Mouse (Mus musculus): ENCODE results near the gene Ric1.

Gene Ric1

DNA sequence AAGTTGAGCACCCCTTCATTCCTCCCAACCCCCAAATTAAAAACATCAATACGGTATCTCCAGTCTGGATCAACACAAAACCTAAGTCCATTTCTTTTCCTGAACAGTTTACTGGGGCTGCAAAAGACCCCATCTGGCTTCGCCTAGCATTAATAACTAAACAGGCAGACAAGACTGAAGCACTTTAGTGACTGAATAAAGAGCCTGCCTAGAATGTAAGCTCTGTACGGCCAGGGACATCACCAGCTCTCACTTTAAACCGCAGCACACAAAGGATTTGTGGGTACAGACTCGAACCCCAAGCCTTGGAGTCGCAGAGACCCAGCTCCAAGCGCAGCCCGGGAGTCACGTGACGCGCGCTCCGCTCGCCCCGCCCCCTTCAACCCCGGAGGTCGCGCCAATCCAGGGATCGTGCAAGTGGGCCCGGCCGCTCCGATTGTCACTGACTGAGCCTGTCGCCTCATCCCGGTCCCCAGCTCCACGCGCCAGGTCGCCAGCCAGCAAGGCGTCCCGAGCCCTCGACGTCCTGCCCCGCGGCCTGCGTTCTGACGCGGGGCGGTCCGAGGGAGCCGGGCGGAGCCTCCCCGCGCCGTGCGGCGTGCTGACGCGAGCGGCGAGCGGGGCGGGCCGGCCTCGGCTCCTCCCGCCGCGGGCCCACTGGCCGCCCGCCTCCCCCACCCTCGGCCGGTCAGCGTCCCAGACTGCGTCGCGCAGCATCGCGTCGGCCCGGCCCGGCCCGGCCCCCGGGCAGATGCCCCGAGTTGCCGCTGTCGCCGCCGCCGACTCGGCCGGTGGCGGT is at the start of gene Ric1:
Gene Ric1 (plus strand): TSS at position 646 of the 799 bp plus-strand sequence.
- peak; percentile 90 for DNase-seq (ENCODE audit: low spot score)

DNA sequence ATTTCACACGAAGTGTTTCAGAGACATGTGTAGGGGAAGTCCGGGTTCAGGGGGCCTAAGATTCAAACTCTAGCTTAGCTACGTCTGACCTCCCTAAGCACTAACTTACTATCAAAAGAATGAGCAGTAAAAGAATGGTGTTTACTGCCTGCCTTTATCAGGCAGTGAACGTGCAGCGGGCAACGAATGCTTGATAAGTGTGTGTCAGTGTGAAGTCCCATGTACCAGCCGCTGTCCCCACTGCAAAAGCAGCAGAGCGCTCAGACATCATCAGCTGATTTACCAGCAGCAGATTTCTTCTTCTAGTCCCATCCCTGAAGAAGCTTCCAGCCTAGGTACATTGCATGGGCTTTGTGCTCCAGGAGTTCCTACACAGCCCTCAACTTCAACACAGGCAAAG is 49.7 kb upstream of the Ric1 start:
- no peak for DNase-seq (ENCODE audit: low spot score)

DNA sequence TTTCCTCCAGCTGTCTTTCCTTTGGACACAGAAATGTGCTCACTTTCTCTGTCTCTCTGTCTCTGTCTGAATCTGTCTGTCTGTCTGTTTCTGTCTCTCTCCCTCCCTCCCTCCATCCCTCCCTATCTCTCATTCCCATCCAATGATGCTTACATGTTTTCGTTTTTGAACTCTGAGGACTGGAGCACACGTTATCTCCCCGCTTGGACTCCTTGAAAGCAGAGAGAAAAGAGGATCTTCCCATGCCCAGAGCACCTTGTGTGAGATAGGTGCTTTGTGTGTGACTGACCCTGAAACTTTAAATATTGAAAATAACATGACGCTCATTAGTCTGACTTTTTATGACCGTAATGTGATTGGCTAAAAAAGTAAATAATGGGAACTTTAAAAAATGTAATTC is 49.1 kb upstream of the Ric1 start:
- no peak for DNase-seq (ENCODE audit: low spot score)

DNA sequence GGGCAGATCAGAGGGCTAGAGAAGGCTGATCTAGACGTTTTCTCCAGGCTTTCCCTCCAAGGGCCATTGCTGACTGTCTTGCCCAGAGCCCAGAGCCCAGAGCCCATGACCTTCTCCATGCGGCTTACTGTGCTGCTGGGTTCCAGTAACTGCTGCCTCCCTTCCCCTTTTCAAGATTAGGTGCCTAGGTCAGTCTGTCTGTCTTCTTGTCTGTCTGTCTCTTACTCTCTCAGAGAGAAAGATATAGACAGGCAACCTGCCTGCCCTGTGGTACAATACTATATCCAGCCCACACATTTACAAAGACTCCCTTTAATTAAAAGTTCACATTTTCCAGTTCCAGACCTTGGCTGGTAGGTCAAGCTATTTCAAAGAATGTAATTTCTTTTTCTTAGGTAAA is 47.3 kb upstream of the Ric1 start:
- DNase-seq (ENCODE audit: low spot score), result no peak

DNA sequence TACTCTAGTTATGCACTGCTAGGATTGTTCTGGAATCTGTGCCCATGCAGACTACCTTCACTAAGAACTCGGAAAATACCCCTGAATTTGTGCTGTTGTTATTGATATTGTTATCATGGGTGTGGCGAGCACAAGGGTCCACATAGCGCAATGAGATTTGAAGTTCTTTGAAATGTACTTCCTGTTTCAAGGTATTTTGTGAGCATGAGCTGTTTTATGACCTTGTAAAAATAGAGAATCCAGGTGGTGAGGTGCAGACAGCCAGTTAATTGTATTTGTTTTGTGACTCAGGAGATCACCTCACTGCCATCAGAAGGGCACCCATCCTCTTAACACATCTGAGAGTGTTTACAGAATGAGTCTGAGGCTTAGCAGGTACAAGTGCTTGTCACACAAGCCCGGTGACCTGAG is 46.9 kb upstream of the Ric1 start:
- no peak for DNase-seq (ENCODE audit: low spot score)

DNA sequence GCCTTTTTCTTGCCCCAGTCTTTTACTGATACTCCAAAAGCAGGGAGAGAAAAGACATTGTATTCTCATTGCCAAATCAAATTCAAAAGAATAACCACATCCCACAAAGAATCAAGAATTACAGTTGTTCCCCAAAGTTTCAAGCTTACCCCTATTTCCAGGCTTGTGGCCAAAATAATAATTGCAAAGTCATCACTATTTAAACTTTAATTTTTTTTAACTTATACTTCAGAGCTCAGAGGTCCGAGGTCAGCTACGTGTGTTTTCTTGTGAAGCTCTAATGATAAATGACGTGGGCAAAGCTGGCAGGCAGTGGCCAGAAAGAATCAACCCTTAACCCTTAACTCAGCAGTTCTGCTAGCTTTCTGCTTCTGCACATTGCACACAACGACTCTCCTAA is 43.5 kb upstream of the Ric1 start:
- no peak for DNase-seq (ENCODE audit: low spot score)

DNA sequence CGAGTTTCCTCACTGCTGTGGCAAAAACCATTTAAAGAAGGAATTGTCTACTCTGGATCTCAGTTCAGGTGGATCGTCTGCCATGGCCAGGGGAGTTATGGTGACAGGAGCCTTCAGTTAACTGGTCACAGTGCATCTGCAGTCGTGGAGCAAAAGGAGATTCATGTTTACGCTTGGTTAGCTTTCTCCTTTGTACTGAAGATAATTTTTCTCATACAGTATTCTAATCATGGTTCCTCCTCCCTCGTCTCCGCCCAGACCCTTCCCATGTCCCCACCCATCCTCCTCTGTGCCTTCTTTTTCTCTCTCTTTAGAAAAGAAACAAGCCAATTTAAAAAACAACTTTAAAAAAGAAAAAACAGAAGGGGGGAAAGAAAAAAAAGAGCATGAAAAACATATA is 40.5 kb upstream of the Ric1 start:
- DNase-seq (ENCODE audit: low spot score), result no peak

DNA sequence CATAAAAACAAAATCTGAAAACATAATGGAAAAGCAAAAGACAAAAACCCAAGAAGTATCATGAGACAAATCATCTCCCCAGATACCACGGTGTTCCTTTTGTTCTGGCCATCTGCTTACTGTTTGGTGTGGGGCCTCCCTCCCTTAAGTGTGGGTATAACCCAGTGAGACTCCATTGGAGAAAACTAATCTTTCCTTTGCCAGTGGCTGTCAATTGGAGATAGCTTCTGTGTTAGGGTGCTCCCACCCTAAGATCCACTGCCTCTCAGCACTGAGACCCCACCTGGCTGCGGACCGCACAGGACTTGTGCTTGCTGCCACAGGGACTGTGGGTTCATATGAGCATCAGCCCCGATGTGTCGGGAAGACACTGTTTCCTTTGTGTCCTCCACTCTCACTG is 39.9 kb upstream of the Ric1 start:
- DNase-seq (ENCODE audit: low spot score), result no peak

DNA sequence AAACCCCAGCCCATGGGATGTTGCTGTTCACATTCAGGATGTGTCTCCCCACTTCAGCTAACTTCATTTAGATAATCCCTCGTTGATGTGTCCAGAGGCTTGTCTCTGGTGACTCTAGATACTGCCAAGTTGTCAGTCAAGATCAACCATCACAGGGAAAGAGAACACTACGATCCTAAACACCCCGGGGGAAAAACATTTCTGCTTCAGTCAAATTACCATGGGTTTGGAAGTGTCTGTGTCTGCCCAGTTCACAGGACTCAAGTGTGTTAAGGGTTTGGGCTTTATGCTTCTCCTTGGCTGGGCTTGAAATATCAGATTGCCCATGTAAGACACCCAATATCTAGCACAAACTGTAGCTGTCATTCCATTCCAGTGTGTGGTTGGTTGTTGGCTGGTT is 39.4 kb upstream of the Ric1 start:
- no peak for DNase-seq (ENCODE audit: low spot score)

DNA sequence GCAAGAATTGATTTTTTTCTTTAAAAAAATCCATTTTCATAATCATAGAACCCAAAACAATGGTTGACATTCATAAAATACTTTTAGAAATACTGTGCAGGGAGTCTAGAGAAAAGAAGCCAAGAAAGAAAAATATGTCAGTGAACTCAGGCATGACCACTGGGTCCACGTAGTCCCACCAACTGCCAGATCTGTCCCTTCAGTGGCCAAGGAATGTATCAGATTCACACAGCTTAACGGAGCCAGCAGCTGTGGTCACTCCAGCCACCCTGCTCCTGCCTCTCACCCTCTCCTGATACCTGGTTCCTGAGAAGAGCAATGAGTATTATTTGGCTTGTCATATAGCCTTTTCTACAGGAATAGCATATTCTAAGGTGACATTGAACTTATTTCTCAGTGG is 38.7 kb upstream of the Ric1 start:
- no peak for DNase-seq (ENCODE audit: low spot score)

DNA sequence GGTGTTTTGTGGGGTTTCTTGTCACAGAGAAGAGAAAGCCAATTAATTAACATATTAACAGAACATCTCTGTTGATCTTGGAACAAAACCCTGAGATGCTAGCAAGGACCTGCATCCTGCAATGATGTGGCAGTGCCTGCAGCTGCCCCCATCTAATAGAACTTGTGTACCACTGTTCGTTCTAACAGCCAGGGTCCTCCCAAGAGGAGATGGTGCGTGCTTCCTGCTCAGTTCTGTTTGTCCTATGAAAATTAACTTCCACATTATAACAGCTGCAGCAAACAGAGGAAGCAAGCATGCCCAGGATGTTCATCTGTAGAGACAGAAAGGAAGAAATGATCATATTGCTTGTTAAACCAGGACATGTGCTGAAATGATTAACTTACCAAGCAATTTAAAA is 37.5 kb upstream of the Ric1 start:
- DNase-seq (ENCODE audit: low spot score), result no peak

DNA sequence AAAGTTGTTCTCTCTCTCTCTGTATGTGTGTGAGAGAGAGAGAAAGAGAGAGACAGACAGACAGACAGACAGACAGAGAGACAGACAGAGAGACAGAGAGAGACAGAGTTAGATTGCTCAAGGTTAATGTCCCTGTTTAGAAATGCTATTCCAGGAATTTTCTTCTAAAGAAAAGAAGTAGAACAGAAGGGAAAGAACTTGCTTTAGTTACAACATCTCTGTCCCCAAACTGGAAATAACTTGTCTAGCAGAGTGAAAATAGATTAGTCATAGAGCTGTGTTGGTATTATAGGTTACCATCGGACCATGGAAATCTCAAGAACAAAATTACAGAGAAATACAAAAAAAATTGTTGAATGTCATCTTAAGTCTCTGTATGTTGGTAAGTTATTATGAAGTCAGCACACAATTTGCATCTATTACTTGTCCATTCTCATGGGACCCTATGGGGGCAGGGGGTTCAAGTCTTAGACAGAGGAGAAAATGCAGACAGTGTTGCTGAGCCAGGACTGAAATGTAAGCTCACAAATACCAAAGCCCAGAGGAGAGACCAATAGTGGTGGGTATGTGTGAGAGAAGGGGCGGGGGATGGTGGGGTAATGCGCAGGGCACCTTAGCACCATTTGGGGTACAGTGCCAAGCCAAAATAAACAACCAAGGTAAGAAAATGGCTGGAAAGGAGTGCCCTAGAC is 36.7 kb upstream of the Ric1 start:
- DNase-seq (ENCODE audit: low spot score), result no peak

DNA sequence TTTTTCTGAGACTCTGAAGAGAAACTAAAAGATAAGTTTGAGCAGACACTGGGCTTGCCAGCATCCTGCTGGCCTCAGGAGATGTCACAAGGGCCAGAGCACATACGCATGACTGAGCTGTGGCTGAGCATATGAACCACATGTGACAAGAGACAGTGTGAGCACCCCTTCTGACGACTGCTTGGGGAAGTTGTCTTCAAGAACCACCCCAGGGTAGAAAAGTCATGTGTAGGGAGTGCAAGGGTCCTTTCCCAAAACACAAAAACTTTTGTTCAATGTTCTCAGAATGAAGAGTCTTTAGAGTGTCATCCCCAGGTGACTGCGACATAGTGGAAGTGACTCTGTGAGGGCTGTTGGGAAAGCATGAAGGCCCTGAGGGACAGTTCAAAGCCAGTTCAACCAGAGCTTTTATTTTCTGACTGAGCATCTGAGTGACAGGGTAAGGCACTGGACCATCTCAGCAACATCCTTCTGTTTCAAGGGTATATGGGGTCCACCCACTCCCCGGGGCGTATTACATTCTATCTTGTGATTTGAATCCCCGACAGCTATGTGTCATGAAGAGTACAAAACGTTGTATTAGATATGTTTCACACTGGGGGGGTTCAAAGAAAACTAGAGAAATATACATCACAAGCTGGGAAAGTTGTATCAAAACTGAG is 35.4 kb upstream of the Ric1 start:
- DNase-seq (ENCODE audit: low spot score), result no peak

DNA sequence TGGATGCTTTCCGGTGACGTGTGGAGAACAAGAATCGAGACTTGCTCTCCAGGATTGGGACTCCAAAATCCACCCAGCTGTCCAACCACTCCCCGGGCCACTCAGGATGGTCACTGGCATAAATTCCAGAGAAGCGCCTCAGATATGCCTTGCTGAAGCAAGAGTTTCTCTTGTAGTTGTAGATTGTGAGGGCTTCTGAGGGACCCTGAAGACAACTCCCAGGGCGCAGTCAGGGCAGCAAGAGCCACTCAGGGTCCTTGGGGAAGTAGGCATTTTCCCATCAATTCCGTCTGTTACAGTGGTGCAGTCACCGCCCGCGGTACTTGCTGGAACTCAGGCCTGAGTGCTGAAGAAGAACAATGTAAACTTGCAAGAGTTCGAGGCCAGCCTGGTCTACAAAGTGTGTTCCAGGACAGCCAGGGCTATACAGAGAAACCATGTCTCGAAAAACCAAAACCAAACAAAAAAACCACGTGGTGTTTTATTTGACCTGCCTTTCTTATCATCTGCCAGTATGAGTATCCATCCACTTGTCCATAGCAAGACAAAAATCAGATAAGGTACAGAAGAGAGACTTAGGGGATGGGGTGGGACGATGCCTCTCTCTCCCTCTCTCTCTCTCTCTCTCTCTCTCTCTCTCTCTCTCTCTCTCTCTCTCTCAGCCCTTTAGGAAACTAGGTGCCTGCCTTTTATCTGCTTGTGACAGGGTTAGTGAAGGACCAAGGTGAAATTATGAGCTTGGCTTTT is 34.6 kb upstream of the Ric1 start:
- no peak for DNase-seq (ENCODE audit: low spot score)

DNA sequence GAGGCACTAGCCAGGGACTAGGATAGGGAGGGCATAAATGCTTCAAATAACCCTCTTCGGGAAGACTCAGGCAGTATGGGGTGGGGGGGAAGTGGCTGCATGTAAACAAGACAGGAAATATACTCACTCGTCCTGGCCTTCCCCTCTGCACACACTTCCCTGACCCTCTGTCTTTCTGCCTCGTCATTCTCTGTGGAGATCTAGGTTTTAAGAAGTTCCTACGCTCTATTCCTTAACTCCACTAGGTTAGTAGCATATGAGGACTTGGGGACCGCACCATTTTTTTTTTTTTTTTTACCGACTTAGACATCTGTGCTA is 34.0 kb upstream of the Ric1 start:
- no peak for DNase-seq (ENCODE audit: low spot score)

DNA sequence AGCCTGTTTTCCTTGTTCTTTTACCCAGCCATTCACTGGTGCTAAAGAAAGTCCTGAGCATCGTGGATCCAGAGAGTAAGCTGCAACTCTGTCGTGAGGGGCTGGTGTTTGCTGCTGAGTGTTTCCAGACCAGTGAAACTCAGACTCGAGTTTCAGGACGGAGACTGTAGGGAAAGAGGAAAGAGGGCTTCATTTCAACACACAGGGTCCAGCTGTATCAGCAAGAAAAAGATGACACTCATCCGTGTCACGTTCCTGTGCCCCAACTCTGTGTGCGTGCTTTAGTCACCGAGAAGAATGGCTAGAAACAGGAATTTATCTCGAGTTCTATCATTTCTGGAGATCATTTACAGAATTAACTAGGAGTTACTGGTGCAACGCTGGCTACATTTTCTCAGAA is 33.7 kb upstream of the Ric1 start:
- no peak for DNase-seq (ENCODE audit: low spot score)

DNA sequence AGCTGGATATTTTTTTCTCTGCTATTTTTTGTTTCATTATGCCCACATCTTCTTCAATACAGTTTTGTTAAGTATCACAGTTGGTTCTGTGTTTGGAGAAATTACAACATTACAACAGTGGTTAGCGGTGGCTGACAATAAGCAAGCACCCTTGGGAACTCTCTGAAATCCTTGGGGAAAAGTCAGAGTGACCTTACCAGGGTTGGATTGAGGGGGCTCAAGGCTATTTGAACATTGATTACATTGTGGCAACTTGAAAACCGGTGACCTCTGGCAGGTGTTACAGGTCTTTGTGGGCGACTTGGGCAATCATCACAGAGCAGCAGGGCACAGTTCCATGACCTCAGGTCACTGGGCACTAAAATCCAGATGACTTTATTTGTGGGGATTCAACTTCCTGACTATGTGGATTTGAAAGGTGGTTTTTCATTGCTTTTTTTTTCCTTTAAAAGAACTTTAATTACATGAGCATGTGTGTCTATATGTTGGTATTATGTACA is 32.2 kb upstream of the Ric1 start:
- DNase-seq (ENCODE audit: low spot score), result no peak

DNA sequence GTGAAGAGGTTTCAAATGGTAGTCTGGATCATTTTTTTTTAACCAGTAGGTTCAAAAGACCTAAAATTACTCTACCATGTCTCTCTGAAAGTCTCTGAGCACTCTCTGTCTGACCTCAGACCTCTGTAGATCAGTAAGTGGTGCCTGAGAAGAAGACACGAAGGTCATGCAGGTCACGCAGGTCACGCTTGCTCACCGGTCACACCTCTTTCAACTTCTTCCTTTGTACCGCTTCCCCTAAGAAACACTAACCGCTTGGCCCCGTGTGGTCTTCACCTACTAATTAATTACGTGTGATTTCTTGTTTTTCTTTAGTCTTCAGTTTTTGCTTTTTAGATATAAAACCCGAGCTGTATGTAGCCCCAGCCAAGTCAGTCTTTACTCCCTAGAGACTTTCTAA is 30.6 kb upstream of the Ric1 start:
- no peak for DNase-seq (ENCODE audit: low spot score)

DNA sequence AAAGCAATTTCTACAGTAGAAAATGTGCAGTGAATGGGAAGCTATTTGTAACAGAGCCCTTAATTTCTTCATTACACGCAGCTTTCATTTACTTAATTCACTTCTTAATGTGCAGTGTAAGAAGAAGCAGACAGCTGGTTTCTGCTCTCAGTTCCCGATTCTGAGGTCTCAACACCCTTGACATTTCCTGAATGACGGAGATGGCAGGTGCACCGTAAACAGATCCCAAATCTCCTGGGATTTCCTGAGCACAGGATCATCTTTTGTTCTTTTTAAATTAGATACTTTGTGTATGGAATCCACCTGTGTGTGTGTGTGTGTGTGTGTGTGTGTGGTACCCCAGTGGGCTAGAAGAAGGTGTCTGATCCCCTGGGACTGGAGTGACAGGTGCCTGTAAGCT is 27.6 kb upstream of the Ric1 start:
- no peak for DNase-seq (ENCODE audit: low spot score)

DNA sequence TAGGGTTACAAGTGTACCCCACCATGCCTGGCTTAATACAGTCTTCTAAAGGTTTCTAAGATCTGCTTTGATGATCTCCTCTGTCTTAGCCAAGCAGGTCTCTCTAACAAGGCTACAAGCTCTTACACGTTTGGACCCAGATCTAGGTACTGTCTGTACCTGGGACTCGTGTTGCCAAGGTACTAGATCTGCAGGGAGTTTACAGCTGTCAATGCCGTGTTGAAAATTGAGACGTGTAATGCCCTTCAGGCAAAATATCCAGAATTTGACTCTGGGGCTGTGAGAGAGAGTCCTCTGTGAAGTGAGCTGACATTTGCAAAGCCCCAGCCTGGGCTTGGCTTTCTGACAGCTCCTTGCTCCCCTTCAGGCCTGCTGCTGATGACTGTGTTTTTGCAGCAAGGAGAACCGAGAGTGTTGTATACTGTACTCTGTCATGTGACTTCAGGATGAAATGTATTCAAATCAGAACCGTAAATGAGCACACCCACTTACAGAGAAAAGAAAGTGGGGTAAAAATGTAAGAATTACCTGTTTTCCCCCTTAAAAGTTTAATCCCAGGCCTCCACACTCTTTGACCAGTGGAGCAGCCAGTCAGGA is 26.0 kb upstream of the Ric1 start:
- DNase-seq (ENCODE audit: low spot score), result no peak

DNA sequence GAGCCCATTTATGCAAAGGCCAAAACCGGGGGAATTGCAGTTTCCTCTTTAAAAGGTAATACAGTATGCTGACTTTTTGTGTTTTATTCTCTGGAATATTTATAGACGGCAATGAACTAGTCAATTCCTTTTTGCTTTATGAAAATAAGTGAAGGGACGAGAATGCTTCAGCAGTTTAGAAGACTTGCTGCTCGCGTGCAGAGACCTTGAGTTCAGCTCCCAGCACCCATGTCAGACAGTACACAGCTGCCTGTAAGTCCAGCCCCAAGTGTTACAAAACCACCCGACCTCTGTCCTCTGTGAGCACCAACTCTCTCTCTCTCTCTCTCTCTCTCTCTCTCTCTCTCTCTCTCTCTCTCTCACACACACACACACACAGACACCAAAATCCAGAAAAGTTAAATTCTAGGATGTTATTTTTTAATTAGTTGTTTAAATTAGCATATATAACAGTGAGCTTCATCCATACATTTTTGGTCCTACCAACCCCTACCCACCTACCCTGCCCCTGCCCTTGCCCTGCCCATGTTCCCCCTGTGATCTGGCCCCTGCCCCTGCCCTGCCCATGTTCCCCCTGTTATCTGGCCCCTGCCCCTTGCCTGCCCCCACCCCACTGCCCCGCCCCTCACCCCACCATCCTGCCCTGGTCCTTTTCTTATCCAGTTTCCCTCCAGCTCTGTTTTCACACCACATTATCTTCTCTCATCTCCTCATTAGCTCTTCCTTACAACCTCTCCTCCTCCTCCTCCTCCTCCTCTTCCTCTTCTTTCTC is 25.1 kb upstream of the Ric1 start:
- no peak for DNase-seq (ENCODE audit: low spot score)
